Mouse (Mus musculus) testis, postnatal 14 days (tissue): ENCODE measurements around the gene Vhl.

ENCODE experiments used
- DNase-seq: peaks from one replicate; pipeline ENCODE4 v3.0.0; 2021; ENCODE audit warnings: low spot score

Gene Vhl

DNA sequence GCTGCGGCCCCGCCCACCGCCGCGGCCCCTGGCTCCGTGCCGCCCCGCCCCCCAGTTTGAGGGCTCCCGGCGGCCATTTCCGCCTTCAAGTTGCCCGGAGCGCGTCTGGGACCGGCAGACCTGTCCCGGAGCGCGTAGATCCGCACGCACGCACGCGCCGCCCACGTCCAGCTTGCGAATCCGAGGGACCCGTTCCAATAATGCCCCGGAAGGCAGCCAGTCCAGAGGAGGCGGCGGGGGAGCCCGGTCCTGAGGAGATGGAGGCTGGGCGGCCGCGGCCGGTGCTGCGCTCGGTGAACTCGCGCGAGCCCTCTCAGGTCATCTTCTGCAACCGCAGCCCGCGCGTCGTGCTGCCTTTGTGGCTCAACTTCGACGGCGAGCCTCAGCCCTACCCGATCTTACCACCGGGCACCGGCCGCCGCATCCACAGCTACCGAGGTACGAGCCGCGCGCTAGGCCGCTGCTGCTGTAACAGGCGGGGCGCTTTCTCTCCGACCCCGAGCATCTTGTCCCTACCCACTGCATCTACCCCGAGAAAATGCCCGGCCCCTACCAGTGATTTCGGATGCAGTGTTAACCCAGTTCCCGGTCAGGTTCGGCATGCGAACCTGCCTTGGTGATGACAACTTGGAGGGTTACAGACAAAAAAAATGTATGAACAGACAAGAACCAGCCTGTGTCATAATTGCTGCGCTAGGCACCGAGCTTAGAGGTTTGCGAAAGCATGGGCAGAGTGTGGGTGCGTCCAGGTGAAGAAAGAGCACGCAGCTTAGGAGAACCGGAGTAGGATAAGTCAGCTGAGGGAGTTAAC lies at the start of gene Vhl:
Gene Vhl, plus strand, starts transcription at position 19 of the 811 bp plus-strand sequence.
- DNase-seq = peak; percentile 91

DNA sequence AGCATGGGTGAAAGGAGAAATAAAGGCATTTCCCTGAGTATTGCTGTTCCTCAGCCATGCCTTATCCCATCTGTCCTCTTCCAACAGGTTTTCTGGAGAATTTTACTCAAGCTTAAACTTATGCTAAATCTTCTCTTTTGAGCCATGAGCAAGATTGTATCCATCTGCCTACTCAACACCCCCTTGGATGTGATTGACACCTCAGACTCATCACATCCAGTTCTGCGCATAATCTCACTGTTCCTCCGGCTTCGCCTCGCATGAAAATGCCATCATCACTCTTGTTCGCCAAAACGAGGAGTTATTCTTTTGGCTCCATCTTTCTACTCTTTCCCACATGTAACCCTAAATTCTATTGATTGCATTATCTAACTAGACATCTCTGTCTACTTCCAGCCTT lies 47.7 kb upstream of the Vhl start:
- DNase-seq = no peak

DNA sequence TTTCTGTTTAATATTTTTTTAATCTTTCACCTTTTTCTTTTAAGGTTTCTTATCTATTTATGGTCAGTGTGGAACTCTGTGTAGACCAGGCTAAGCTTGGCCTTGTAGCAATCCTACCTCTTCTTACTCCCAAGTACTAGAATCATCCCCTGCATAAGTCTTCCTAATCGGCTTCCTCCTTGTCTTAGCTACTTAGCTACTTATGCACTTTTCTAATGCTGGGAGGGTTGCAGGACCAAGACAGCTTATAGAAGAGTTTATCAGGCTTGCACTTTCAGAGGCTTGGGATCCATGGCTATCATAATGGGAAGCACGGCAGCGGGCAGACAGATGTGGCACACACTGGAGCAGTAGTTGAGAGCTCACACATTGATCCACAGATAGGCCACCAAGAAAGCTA lies 44.5 kb upstream of the Vhl start:
- DNase-seq = no peak

DNA sequence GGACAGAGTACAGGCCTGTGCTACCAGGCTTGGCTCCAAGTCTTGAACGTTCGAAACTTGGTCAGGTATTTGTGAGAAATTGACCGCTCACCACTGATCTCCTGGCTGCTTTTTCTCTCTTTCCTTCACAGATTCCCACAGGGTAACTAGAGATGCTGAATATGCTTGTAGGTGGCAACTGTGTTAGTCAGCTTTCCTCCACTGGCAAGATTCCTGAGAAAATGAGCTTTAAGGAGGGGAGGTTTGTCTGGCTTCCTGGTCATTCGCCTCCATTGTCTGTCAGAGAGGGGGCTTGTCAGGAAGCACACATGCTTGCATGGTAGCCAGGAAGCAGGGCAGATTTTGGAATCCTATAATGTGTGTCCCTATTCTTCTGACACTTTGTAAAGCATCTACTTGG lies 40.7 kb upstream of the Vhl start:
- DNase-seq = no peak

DNA sequence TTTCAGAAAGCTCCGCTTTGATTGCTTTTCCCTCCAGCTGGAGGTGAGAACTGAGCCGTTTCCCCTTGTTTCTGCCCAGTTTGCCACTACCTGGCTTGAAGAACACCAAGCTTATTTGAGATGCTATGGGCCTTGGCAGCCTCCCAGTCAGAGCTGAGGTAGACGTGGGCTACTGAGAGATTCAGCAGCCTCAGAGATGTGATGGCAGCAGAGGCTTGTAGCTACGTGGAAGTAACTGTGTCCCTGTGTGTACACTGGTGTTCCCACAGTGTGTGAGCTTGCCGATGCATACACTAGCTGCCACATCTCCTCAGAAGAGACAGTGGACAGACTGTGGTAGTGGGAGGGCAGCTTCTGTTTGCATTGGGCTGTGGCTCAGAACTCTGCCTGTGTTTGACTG lies 38.7 kb upstream of the Vhl start:
- DNase-seq = no peak

DNA sequence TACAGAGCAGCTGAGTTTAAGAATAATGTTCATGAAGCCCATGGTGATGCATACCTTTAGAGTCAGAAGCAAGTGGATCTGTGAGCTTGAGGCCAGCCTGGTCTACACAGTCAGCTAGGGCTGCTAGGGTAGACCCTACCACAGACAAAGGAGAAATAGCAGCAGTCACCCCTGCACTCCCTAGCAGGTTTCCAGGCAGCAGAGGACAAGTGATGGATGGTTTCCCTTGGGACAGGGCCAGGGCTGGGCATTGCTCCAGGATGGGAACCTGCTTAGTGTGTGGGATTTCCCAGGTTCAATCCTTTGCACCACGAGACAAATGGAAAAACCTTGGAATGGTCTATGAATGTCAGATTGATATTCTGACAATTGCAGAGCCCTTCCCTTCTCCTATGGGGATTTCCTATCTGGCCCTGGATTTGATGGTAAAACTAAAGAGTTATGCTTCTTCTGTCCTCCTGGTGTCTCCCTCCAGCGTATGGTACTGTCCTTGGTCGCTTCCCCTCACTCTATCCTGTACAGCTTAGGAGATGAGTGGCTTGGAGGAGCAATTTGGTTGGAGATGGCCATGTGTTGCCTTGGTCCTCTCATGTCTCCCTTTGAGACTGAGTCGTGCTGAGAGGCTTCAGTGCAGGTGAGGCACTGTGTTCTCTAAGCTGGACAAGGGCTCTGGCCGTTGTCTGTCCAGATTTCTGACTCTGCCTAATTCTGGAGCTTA lies 37.1 kb upstream of the Vhl start:
- no peak for DNase-seq

DNA sequence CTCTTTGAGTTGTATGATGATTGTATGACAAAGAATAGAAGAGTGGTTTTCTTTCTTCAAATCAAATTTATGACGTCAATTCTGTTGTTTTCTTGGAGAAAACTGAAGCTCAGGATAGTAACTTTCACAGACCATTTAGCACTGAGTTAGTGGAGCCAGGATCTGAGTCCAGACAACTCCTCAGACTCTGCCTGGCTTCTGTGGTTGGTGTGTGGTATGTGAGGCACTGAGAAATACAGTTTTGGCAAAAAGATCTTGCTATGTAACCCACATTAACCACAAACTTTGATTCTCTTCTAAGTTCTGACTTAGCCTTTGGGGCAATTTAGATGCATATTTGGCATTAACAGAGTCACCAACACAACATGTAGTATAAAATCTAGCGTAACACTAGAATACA lies 31.1 kb upstream of the Vhl start:
- DNase-seq = no peak

DNA sequence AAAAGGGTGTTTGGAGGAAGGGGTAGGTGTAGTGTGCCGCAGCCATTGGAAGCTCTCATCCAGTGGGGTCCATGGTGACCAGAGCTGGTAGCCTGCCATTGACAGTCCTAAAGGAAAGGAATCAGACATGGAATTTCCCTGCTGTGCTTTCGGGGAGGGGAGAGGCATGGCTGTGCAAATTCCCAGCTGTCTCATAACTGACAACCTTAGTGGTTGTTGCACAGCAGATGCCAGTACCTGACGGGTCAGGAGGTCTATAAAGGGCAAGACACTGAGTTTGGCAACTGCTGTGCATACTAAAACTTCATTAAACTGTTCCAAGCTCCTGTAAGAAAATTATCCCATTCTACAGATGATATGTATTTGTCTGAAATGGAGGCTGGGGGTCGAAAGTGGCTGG lies 25.8 kb upstream of the Vhl start:
- no peak for DNase-seq

DNA sequence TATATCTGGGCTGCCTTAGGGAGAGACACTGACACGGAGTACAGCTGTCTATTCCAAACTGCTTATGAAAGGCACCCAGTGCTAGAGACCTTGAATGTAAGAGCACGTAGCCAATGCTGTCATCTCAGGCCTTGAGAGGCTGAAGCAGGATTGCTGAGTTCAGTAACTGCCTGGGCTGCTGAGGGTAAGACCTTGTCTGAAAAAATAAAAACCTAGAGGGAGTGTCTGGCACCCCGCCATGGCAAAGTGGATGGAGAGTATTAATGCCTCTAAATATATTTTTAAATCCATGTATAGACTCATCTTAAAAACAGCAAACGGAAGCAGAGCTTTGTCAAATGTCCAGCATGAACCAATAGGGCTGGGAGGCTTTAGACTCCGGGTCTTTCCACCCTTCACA lies 23.9 kb upstream of the Vhl start:
- peak; percentile 60 for DNase-seq

DNA sequence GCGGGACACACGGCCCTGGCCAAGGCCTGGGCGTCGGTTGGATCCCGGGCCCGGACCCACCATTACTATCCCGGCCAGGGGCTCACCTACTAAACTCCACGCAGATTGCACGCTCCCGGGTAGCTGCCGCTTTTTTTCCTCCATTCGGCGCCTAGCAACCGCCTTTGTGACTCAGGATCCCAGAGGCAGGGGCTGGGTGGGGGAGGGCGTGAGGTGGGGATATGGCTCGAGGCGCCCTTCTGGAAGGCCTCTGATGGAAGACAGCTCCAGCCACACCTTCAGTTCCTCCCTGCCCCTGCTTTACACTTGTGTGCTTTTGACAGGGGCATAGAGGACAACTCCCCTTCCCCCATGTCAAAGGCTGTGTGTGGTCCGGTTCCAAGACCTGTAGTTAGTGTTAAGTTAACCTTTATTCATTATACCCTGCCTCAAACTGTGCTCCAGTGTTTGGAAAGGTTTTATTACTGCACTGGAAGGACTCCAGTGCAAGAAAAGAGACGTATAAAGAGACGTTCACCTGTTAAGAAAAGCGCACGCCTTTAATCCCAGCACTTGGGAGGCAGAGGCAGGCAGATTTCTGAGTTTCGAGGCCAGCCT lies 23.1 kb upstream of the Vhl start, which contains the start of gene Fancd2os:
Gene Fancd2os, minus strand, starts transcription at position 173 of the 597 bp plus-strand sequence.
- DNase-seq = no peak

DNA sequence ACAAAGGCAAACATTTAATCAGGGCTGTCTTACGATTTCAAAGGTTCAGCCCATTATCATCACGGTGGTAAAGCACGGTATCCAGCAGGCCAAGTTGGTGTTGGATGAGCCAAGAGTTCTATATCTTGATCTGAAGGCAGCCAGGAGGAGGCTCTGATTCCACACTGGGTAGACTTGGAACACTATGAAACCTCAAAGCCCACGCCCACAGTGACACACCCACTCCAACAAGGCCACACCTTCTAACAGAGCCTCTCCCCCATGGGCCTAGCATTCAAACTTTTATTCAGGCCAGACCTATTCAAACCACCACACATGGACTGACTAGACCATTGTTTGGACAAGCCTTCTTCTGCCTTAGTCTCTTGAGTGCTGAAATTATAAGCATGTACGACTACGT lies 20.9 kb upstream of the Vhl start:
- no peak for DNase-seq

DNA sequence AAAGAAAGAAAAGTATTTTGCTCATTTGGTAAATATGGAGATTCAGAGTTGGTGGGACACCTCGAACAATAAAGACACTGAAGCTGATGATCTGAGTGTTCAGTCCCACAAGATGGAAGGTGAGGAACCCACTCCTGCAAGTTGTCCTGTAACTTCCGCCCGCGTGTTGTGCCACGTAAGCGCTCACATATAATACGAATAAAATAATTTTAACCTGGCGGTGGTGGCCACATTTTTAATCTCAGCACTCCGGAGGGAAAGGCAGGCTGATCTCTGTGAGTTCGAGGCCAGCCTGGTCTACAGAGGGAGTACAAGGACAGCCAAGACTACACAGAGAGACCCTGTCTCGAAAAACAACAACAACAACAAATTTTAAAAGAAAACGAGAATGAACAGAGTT lies 19.8 kb upstream of the Vhl start:
- no peak for DNase-seq

DNA sequence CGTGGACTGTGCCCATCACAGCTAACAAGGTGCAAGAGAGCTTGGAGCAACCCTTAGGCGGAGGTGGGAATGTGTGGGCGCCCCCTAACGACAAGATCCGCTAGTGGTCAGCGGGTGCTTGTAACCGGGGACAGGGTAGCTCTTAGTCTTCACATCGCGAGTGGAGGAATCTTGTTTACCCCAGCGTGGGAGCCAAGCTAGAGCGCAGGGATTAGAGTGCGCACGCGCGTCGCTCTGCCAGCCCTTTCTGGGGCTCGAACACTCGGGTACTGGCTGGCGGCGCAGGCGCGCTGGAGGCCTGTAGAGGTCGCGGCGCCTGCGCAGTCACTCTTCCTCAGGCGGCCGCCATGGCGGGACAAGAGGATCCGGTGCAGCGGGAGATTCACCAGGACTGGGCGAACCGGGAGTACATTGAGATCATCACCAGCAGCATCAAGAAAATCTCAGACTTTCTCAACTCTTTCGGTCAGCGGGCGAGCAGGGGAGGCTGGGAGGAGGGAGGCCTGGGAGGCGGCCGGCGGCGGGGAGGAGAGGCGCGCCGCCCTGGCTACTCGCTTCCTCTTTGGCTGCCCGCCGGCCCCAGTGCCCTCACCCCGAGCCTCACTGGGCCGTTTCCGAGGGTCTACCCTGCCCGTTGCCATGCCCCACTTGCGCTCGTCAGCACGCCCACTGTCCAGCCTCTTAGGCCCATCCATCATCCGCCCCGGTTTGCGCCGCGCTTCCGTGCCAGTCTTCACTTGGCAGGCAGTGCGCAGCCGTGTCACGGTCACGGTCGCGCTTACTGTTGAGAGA lies 19.1 kb upstream of the Vhl start, which contains the start of gene Brk1:
Gene Brk1, plus strand, starts transcription at position 341 of the 792 bp plus-strand sequence.
- peak; percentile 91 for DNase-seq

DNA sequence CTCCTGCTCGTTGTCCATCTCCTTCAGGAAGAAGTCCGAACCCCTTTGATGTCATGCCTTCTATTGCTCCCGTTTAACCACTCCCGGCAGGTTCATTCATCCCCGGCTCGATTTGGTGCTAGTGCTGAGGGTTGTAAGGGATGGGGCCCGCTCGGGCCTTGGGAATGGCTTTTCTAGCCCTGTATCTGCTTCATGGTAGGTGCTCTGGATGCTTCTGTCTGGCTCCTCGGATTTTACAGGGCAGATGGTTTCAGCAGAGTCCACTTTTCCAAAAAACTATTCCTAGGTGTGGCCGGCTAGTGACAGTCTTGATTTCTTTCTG lies 18.6 kb upstream of the Vhl start:
- DNase-seq = no peak

DNA sequence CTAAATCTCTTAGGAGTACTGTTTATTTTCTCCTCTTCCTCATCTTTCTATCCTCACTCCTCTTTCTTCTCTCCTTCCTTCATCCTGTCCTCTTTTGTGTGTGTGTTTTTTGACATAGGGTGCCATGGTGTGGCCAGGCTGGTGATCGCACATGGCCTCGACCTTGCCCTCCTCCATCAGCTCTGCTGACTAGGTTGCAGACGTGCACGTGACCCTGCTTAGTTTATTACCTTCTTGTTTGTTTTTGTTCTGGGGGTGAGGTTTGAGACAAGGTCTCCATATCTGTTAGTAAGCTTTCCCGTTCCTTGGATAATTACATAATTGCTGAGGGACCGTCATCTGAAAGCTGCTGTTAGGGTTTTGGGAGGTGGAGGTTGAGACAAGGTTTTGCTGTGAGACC lies 14.9 kb upstream of the Vhl start:
- DNase-seq = no peak

DNA sequence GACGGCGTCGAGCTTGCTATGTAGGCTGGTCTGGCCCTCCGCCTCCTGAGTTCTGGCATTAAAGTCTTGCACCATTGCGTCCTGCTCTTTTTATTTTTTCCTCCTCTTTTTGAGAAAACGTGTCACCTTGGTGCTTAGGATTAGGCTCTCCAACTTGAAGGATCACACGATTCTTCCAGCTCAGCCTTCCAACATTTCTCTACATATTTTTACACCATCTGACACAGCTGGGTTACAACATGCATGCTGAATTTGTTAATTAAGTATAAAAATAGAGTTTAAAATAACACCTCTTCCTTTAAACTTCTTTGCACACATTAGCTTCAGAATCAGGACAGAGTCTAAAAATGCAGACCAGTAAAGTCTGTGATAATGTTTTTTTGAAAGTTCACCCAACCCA lies 14.5 kb upstream of the Vhl start:
- no peak for DNase-seq

DNA sequence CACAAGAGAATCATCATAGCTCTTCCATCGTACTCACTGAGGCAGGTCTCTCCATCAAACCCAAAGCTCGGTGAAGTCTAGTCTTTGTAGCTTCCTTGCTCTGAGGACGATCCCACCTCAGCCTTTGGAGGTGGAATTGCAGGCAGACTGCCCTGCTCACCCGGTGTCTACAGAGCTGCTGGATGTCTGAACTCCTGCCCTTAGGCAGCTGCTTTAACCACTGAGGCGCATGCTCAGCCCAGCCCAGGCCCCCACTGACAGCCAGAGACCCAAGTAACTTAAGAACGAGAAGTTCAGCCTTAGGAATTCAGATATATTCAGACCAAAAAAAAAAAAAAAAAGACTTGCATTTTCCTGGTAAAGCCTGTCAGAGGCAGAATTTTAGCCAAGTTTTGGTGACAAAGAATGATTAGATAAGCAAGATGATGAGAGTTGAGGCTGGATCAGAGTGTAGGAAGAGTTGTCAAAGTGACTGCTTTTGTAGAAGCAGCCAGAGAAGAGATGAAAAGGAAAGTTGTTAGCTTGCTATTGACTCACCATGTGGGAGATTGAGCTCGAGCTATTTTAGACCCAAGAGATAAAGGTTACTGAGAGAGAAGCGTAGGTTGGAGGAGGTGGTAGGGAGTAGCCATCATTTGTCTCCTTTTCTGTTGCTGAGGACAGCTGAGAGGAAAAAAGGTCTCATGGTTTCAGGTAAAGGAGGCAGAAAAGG lies 11.3 kb upstream of the Vhl start:
- peak; percentile 47 for DNase-seq

DNA sequence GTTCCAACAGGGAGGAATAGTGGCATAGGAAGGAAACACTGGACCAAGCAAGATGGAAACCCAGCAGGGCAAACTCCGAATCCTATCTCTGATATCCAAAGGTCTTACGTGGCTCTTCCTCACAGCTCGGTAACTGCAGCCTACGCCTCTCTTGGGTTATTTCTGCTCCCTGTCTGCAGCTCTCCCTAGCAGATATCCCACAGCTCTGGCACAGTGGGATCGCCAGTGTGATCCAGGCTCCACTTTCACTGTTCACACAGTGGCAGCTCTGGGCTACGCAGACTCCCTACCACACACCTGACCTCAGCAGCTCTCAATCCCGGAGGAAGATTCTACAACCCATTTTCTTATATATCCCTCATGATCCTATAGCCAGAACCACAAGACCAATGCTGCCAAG lies 9.6 kb upstream of the Vhl start:
- DNase-seq = no peak

DNA sequence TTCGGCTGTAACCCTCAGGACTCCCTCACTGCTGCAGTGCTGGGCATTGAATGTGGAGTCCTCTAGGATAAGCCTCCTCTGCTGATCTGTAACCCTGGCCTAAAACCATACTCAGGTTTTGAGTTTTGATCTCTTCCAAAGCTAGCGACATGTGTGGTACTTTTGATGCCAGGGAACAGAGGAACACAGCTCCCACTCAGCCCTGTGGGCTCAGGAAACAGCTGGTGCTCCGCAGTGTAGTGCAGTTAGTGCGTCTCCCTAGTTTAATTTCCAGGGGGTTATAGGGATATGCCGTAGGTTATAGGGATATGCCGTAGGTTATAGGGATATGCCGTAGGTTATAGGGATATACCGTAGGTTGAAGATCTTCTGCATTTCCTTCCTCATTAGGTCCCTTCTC lies 8.8 kb upstream of the Vhl start:
- no peak for DNase-seq

DNA sequence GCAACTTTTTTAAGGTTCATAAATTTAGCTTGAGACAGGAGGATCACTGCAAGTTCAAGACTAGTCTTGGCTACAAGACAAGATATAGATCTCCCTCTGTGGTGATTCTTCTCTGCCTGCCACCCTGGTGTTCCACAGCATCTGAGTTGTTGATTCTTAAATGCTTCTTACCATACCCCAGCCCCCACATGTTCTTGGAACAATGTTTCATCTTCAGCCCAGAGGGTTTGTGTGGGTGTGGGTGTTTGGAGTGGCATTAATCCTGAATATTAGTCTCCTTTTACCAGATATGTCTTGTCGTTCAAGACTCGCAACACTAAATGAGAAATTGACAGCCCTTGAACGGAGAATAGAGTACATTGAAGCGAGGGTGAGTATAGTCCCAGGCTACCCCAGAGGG lies 8.3 kb upstream of the Vhl start:
- peak; percentile 68 for DNase-seq

DNA sequence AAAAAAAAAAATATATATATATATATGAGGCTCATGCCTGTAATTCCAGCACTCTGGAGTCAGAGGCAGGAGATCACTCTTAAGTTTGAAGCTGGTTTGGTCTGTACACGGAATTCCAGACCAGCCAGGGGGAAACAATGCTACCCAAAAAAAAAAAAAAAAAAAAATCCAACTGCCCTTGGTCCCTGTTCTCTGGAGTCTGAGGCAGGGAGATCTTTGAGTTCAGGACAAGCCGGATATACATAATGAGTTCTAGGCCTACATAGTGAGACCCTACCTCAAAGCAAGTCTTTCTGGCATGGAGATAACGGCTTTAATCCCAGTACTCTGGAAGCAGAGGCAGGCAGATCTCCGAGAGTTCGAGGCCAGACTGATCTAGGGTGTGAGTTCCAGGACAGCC lies 373 bp upstream of the Vhl start:
- no peak for DNase-seq
